Mouse (Mus musculus): ENCODE measurements at regions not wholly inside any gene's neighbourhood (a gene's known extent, or its start where the extent isn't known, plus 50 kb on each side); places are given as distances from the start of the nearest gene placed in this dataset.

DNA sequence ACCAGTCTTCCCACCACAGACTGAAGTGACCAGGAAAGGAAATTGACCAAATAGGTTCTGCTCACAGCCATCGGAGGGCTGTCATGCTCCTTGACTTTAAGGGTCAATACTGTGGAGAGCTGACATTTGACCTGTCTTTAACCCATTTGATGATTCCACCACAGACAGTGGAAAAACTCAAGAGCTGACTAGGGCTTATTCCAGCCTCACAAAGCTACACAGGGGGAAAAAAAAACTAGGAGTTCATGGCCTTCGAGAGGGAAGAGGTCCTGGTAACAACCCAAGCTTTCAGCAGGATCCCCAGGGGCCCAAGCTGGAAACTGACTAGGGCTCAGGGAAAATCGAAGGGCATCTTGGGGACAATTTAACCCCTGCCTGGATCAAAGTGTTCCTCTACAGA is 334.6 kb downstream of the Sox4 start:
- TF ChIP-seq CTCF (IDR thresholded peaks at IDR 0.05) (no peak), EP300 (IDR thresholded peaks at IDR 0.05) (no peak)

All from lung, postnatal 0 days (tissue).